Mouse (Mus musculus): ENCODE results near the gene Ipo13. TPM values are rescaled to one million over a fixed set of nuclear protein-coding genes. Genes with fewer than 3 reads are reported as not detected.

The Ipo13 gene
- polyA plus RNA-seq, 1 experiment from 2014 or later, result 62.0 TPM

DNA sequence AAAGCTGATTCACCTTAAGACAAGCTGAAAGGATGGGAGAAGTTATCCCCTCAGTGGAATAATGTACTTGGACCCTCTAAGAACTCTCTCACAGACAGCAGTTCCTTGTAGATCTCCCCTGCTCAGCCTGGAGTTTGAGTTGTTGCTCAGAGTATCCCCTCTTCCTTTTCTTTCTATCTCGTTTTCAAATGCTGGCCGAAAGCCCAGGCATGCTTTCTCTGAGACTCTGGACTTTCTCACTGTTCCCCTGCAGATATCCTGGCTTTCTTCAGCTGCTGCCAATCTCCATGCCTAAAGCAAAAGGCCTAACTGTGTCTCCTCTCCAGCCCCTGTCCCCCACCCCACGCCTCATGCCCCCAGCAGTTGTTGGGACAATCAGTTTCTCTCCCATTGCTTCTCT is 3.5 kb upstream of the Ipo13 start:
- Histone ChIP-seq H3K27ac (ENCODE audit: low read depth, low read length) (no peak overlapping the region), H3K4me2 (ENCODE audit: low read depth, low read length, severe bottlenecking) (no peak overlapping the region), H3K9me3 (ENCODE audit: control insufficient read depth, low read length) (no peaks in the 10 kb centered on the region), H3K27me3 (ENCODE audit: control insufficient read depth, insufficient read depth, low read length) (no peaks in the 10 kb centered on the region), H3K36me3 (ENCODE audit: control insufficient read depth, insufficient read depth, low read length) (no peaks in the 10 kb centered on the region), H3K4me1 (replicated peaks; ENCODE audit: control insufficient read depth, insufficient read depth, low read length) (peaks cover 8% of the 10 kb centered on the region), H3K4me3 (ENCODE audit: low read depth, low read length) (no peak overlapping the region), H3K9ac (ENCODE audit: low read length) (no peak overlapping the region)
- DNase-seq (ENCODE audit: low spot score) (no peak), ATAC-seq (replicated peaks; ENCODE audit: low FRiP score) (no peak)
- 89% methylated on average over 3 of the region's 3 CpGs for WGBS

DNA sequence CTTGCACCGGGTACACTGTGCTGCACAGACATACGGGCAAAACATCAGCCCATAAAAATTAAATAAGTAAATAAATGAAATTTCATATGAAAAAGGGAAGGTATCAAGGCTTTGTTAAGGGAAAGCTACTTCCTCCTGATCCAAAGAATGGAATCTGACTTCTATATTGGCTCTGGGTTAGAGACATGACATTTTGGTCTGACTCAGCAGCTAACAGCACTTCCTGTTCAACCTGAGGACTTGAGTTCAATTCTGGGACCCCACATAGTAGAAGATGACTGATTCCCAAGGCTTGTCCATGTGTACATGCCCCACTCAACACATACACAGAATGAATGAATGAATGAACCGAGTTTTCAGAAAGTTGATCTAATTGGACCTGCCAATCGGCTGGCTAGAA is 3.0 kb upstream of the Ipo13 start:
- Histone ChIP-seq H3K9ac (ENCODE audit: low read length) (no peak overlapping the region), H3K36me3 (ENCODE audit: control insufficient read depth, insufficient read depth, low read length) (no peaks in the 10 kb centered on the region), H3K27me3 (ENCODE audit: control insufficient read depth, insufficient read depth, low read length) (no peaks in the 10 kb centered on the region), H3K4me2 (ENCODE audit: low read depth, low read length, severe bottlenecking) (no peak overlapping the region), H3K4me1 (replicated peaks; ENCODE audit: control insufficient read depth, insufficient read depth, low read length) (peaks cover 8% of the 10 kb centered on the region), H3K4me3 (ENCODE audit: low read depth, low read length) (no peak overlapping the region), H3K9me3 (ENCODE audit: control insufficient read depth, low read length) (no peaks in the 10 kb centered on the region), H3K27ac (ENCODE audit: low read depth, low read length) (no peak overlapping the region)
- WGBS, result 93% methylated on average over 4 of the region's 4 CpGs
- ATAC-seq (replicated peaks; ENCODE audit: low FRiP score), result no peak
- no peak for DNase-seq (ENCODE audit: low spot score)

DNA sequence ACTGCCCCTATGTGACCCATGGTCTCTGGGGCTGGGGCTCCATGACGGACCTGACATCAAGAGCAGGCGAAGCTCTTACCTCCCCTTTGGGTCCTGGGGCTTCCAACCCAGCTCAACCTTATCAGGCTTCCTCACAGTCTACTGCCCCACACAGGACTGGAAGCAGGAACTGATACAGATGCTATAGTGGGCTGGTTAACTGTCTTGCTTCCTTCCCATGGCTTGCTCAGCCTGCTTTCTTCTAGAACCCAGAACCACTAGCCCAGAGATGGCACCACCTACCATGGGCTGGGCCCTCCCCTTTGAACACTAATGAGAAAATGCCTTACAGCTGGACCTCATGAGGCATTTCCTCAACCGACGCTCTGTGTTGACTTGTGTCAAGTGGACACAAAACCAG is 2.6 kb upstream of the Ipo13 start:
- DNase-seq (ENCODE audit: low spot score) (no peak), ATAC-seq (replicated peaks; ENCODE audit: low FRiP score) (no peak)
- H3K36me3 ChIP-seq (ENCODE audit: control insufficient read depth, insufficient read depth, low read length), result no peaks in the 10 kb centered on the region
- no peak overlapping the region for H3K4me2 ChIP-seq (ENCODE audit: low read depth, low read length, severe bottlenecking)
- peaks cover 8% of the 10 kb centered on the region for H3K4me1 ChIP-seq (replicated peaks; ENCODE audit: control insufficient read depth, insufficient read depth, low read length)
- no peaks in the 10 kb centered on the region for H3K9me3 ChIP-seq (ENCODE audit: control insufficient read depth, low read length)
- no peak overlapping the region for H3K27ac ChIP-seq (ENCODE audit: low read depth, low read length)
- whole genome bisulfite sequencing, result 89% methylated on average over 4 of the region's 4 CpGs
- no peaks in the 10 kb centered on the region for H3K27me3 ChIP-seq (ENCODE audit: control insufficient read depth, insufficient read depth, low read length)
- no peak overlapping the region for H3K9ac ChIP-seq (ENCODE audit: low read length)
- no peak overlapping the region for H3K4me3 ChIP-seq (ENCODE audit: low read depth, low read length)

DNA sequence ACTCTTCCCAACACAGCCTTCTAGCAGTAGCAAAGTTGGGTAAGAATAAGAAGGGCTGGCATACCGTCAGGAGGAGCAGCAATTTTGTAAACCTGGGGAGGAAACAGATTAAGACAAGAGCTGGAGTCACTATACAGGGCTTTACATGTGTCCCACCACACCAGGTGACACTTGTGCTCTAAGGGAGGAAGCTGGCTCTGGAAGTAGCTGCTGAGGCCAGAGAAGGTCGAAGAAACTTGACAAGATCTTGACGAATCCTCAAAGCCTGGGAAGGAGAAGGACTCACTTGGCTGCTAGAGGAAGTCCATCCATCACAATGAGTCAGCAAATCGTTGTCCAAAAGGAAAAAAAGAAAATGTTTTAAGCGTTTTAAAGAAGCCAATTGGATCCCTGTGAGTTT is 1.6 kb upstream of the Ipo13 start:
- H3K9me3 ChIP-seq (ENCODE audit: control insufficient read depth, low read length), result no peaks in the 10 kb centered on the region
- no peak for ATAC-seq (replicated peaks; ENCODE audit: low FRiP score)
- no peak for DNase-seq (ENCODE audit: low spot score)
- WGBS, result 92% methylated on average over 5 of the region's 5 CpGs
- H3K27me3 ChIP-seq (ENCODE audit: control insufficient read depth, insufficient read depth, low read length), result no peaks in the 10 kb centered on the region
- no peak overlapping the region; the same call in 1 of the 2 replicates for H3K4me2 ChIP-seq (ENCODE audit: low read depth, low read length, severe bottlenecking)
- H3K36me3 ChIP-seq (ENCODE audit: control insufficient read depth, insufficient read depth, low read length), result no peaks in the 10 kb centered on the region
- peaks cover 8% of the 10 kb centered on the region for H3K4me1 ChIP-seq (replicated peaks; ENCODE audit: control insufficient read depth, insufficient read depth, low read length)
- H3K4me3 ChIP-seq (ENCODE audit: low read depth, low read length), result no peak overlapping the region
- H3K27ac ChIP-seq (ENCODE audit: low read depth, low read length), result no peak overlapping the region
- H3K9ac ChIP-seq (ENCODE audit: low read length), result no peak overlapping the region

DNA sequence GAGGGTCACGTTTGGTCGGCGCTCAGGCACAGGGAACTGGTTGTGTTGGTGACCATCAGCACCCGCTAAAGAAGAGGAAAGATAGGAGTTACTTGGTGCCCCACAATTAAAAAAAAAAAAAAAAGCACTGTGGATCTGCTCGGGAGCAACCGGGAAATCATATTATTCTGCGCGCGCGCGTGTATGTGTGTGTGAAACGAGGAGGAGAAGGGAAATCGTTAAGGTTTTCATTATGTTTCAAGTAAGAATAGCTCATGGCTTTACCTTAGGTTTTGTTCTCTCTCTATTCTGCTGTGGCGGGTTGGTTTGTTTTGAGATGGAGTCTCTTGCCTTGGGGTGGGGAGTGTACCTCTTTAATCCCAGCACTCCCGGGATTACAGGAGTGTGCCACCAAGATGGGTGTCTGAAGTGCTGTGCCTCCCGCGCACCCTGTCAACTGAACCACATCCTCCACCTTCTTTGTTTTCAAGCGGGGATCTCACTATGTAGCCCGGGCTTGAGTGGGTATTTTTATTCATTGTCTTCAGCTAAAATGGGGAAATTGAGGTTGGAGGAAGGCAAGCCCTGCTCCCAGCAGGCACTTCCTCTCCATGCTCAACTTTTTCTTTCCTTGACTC is 798 bp upstream of the Ipo13 start:
- H3K9me3 ChIP-seq (ENCODE audit: control insufficient read depth, low read length), result no peaks in the 10 kb centered on the region
- H3K4me3 ChIP-seq (ENCODE audit: low read depth, low read length), result peak overlapping the region; percentile 78
- ATAC-seq (replicated peaks; ENCODE audit: low FRiP score) (no peak), DNase-seq (ENCODE audit: low spot score) (no peak)
- no peaks in the 10 kb centered on the region for H3K36me3 ChIP-seq (ENCODE audit: control insufficient read depth, insufficient read depth, low read length)
- H3K4me2 ChIP-seq (ENCODE audit: low read depth, low read length, severe bottlenecking), result peak overlapping the region; percentile 100
- no peak overlapping the region for H3K27ac ChIP-seq (ENCODE audit: low read depth, low read length)
- H3K9ac ChIP-seq (ENCODE audit: low read length), result peak overlapping the region; percentile 80
- H3K4me1 ChIP-seq (replicated peaks; ENCODE audit: control insufficient read depth, insufficient read depth, low read length), result peaks cover 8% of the 10 kb centered on the region
- WGBS, result 8% methylated on average over 19 of the region's 19 CpGs
- no peaks in the 10 kb centered on the region for H3K27me3 ChIP-seq (ENCODE audit: control insufficient read depth, insufficient read depth, low read length)

DNA sequence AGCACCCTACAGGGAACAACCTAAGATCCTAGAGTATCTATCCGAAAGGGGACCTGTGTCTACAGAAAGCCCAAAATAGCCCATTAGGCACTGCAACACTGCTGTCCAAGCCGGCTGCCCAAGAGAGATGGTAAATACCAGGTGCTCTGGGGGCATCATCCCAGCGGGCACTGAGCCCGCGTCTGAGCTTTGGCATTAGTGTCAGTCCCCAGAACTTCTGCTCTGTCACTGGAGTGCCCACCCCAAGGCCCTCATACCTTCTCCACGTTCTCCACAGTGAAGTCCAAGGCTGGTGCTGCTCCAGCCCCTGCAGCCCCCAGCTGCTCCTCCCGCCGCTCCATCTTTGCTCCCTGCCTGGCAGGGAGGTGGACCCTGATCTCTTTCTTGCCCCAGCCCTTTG is 768 bp downstream of the Ipo13 start:
- H3K4me2 ChIP-seq (ENCODE audit: low read depth, low read length, severe bottlenecking), result peak overlapping the region; percentile 100

DNA sequence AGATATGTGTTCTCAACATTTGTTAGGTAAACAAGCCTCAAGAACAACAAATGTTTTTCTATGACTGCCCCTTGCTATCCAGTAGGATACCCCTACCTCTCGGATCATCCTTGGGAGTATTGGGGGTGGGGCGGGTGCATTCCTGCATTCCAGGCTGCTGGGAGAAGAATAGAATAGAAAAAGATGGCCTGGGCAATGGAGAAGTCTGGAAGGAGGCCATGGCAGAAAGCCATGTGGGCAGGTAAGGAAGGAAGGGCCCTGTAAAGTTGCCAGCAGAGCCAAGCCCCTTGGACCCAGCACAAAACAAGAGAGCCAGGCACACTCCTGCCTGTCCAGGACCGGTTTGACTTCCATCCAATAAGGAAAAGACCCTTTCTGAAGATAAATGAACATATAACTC is 1.4 kb downstream of the Ipo13 start:
- H3K36me3 ChIP-seq (ENCODE audit: control insufficient read depth, insufficient read depth, low read length), result no peaks in the 10 kb centered on the region; the same call in 1 of the 2 replicates
- H3K4me2 ChIP-seq (ENCODE audit: low read depth, low read length, severe bottlenecking), result peak overlapping the region; percentile 100
- H3K9ac ChIP-seq (ENCODE audit: low read length), result peak overlapping the region; percentile 80
- peaks cover 10% of the 10 kb centered on the region for H3K4me1 ChIP-seq (replicated peaks; ENCODE audit: control insufficient read depth, insufficient read depth, low read length)
- no peaks in the 10 kb centered on the region for H3K27me3 ChIP-seq (ENCODE audit: control insufficient read depth, insufficient read depth, low read length)
- ATAC-seq (replicated peaks; ENCODE audit: low FRiP score), result no peak
- H3K4me3 ChIP-seq (ENCODE audit: low read depth, low read length), result peak overlapping the region; percentile 78
- H3K9me3 ChIP-seq (ENCODE audit: control insufficient read depth, low read length), result no peaks in the 10 kb centered on the region
- DNase-seq (ENCODE audit: low spot score), result no peak
- H3K27ac ChIP-seq (ENCODE audit: low read depth, low read length), result no peak overlapping the region
- WGBS, result 53% methylated on average over 3 of the region's 3 CpGs

More for the DNA sequence above, 768 bp downstream of the Ipo13 start:
- WGBS, result 13% methylated on average over 8 of the region's 8 CpGs
- ATAC-seq (replicated peaks; ENCODE audit: low FRiP score) (no peak; the same call in 1 of the 2 replicates), DNase-seq (ENCODE audit: low spot score) (no peak)
- no peaks in the 10 kb centered on the region; the same call in 1 of the 2 replicates for H3K36me3 ChIP-seq (ENCODE audit: control insufficient read depth, insufficient read depth, low read length)
- H3K9me3 ChIP-seq (ENCODE audit: control insufficient read depth, low read length), result no peaks in the 10 kb centered on the region
- peaks cover 8% of the 10 kb centered on the region for H3K4me1 ChIP-seq (replicated peaks; ENCODE audit: control insufficient read depth, insufficient read depth, low read length)
- no peaks in the 10 kb centered on the region for H3K27me3 ChIP-seq (ENCODE audit: control insufficient read depth, insufficient read depth, low read length)
- peak overlapping the region; percentile 78 for H3K4me3 ChIP-seq (ENCODE audit: low read depth, low read length)
- no peak overlapping the region for H3K27ac ChIP-seq (ENCODE audit: low read depth, low read length)
- peak overlapping the region; percentile 80 for H3K9ac ChIP-seq (ENCODE audit: low read length)

DNA sequence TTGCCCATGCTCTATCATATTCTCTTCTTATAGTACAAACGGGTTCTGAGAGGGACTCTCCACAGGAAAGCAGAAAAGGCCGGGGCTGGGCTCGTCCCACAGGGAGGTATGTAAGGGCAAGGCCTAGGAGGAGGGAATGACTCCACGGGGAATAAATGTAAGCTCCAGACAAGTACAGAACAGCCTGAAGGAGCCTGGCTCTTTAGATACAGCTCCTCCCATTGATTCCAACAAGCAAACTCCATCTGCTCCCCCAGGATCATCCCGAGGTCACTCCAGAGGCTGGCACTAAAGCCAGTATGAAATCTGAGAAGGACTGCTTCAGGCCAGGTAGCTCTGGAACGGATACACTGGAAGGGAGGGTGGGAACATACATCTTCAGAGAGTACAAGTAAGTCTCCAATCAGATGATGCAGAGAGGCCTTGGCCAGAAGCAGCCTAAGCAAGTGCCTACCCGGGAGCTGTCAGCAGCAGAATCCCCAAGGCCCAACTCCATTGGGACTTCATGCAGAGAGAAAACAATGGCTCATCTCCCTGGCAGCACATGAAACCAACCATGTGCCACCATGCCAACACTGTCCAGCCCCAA is 2.0 kb downstream of the Ipo13 start:
- DNase-seq (ENCODE audit: low spot score) (no peak), ATAC-seq (replicated peaks; ENCODE audit: low FRiP score) (no peak)
- Histone ChIP-seq H3K27ac (ENCODE audit: low read depth, low read length) (no peak overlapping the region), H3K4me2 (ENCODE audit: low read depth, low read length, severe bottlenecking) (no peak overlapping the region), H3K4me1 (replicated peaks; ENCODE audit: control insufficient read depth, insufficient read depth, low read length) (peaks cover 10% of the 10 kb centered on the region), H3K36me3 (ENCODE audit: control insufficient read depth, insufficient read depth, low read length) (no peaks in the 10 kb centered on the region; the same call in 1 of the 2 replicates), H3K27me3 (ENCODE audit: control insufficient read depth, insufficient read depth, low read length) (no peaks in the 10 kb centered on the region), H3K9ac (ENCODE audit: low read length) (no peak overlapping the region), H3K4me3 (ENCODE audit: low read depth, low read length) (no peak overlapping the region), H3K9me3 (ENCODE audit: control insufficient read depth, low read length) (no peaks in the 10 kb centered on the region)
- 76% methylated on average over 7 of the region's 7 CpGs for WGBS

DNA sequence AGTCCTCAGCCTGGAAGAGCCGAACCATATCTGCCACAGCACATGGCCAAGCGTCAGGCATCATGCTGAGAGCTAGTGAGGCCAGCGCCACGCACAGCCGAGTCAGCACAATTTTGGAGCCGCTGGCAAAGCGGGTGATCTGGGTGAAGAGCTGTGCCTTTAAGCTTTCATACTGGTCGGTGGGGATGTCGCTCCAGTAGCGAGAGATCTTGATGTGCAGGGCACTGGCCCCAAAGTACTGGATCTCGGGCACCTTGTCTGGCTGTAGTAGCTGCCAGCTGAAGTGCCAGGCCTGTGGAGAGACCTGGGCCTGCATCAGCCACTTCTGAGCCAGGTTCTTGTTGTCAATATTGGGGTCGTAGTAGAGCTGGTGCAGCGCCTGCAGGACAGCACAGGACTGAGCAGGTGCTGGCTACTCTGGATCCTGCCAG is 2.7 kb downstream of the Ipo13 start:
- Histone ChIP-seq H3K27me3 (ENCODE audit: control insufficient read depth, insufficient read depth, low read length) (no peaks in the 10 kb centered on the region), H3K9ac (ENCODE audit: low read length) (no peak overlapping the region), H3K27ac (ENCODE audit: low read depth, low read length) (no peak overlapping the region), H3K4me1 (replicated peaks; ENCODE audit: control insufficient read depth, insufficient read depth, low read length) (peaks cover 10% of the 10 kb centered on the region), H3K4me3 (ENCODE audit: low read depth, low read length) (no peak overlapping the region), H3K4me2 (ENCODE audit: low read depth, low read length, severe bottlenecking) (no peak overlapping the region), H3K36me3 (ENCODE audit: control insufficient read depth, insufficient read depth, low read length) (no peaks in the 10 kb centered on the region; the same call in 1 of the 2 replicates), H3K9me3 (ENCODE audit: control insufficient read depth, low read length) (no peaks in the 10 kb centered on the region)
- ATAC-seq (replicated peaks; ENCODE audit: low FRiP score) (no peak), DNase-seq (ENCODE audit: low spot score) (no peak)
- 95% methylated on average over 13 of the region's 13 CpGs for WGBS

Measured in forebrain, embryonic 11.5 days (tissue).